Mouse (Mus musculus) liver, adult 2 months (tissue): Measurements from ENCODE around the gene Selenok. TPM values are rescaled to one million over a fixed set of nuclear protein-coding genes. Genes with fewer than 3 reads are reported as not detected.

Source experiments
- DNase-seq: peaks from one replicate; pipeline ENCODE4 v3.0.0-alpha.2; 2011; ENCODE audit warnings: low read depth, low spot score; ENCODE audit errors: extremely low read depth
- H3K27ac ChIP-seq: fragments of 200-500 bp; replicated peaks from 2 replicates; pipeline ENCODE4 v1.5.1; 2012; ENCODE audit warnings: low read depth, mild to moderate bottlenecking, control low read depth, inconsistent platforms, low read length; ENCODE audit not compliant: insufficient read depth
- H3K27me3 ChIP-seq: fragments of 200-500 bp; 2 replicates; pipeline ENCODE4 v1.6.1; 2012; ENCODE audit warnings: mild to moderate bottlenecking, moderate library complexity, low read length, inconsistent platforms; ENCODE audit not compliant: control insufficient read depth, insufficient read depth
- H3K36me3 ChIP-seq: fragments of 200-500 bp; 2 replicates; pipeline ENCODE4 v1.6.1; 2012; ENCODE audit warnings: low read length, inconsistent platforms; ENCODE audit not compliant: control insufficient read depth, insufficient read depth
- H3K4me1 ChIP-seq: fragments of 200-500 bp; 2 replicates; pipeline ENCODE4 v1.6.1; 2011; ENCODE audit warnings: low read length; ENCODE audit not compliant: control insufficient read depth, insufficient read depth
- H3K4me3 ChIP-seq: fragments of 200-500 bp; 2 replicates; pipeline ENCODE4 v1.5.1; 2011; ENCODE audit warnings: low read depth, mild to moderate bottlenecking, control low read depth, low read length, moderate library complexity; ENCODE audit not compliant: insufficient read depth
- H3K79me2 ChIP-seq: fragments of 200-500 bp; 2 replicates; pipeline ENCODE4 v1.6.1; 2012; ENCODE audit warnings: inconsistent platforms, mild to moderate bottlenecking, low read length, moderate library complexity; ENCODE audit not compliant: control insufficient read depth, insufficient read depth
- H3K9ac ChIP-seq: fragments of 200-500 bp; 2 replicates; pipeline ENCODE4 v1.6.1; 2012; ENCODE audit warnings: low read depth, mild to moderate bottlenecking, control low read depth, inconsistent platforms, low read length
- CTCF ChIP-seq: fragments of 200-500 bp; IDR thresholded peaks from 2 replicates; pipeline ENCODE4 v1.5.1; 2011; ENCODE audit warnings: low read depth, low read length, control low read depth
- POLR2A ChIP-seq: fragments of 200-500 bp; IDR thresholded peaks from 2 replicates; pipeline ENCODE4 v1.6.1; 2011; ENCODE audit warnings: low read length, control low read depth; ENCODE audit not compliant: insufficient read depth; ENCODE audit errors: extremely low read depth
- WGBS: fragments of 180-500 bp; shearing (Covaris S2); methylation state at CpG from one replicate; pipeline ENCODE4 v1.1.7; 2018; 5-methylcytosine and 5-hydroxymethylcytosine counted together
- polyA plus RNA-seq: library from polyadenylated mRNA; depleted of rRNA; stranded (reverse); fragments of >200 nt; gene quantifications from 2 replicates; pipeline ENCODE4 v1.2.3, GENCODE M21; 2012
- total RNA-seq: library from RNA; depleted of rRNA; stranded (reverse); fragments of >200 nt; gene quantifications from 2 replicates; pipeline ENCODE4 v1.2.3, GENCODE M21; 2014

Selenok gene
- total and polyA plus RNA-seq, 2 experiments = 35.8 to 106 TPM

GRCm38 (mm10) chr14:29997345-29997744 lies 29.2 kb downstream of the Selenok start:
- DNase-seq = peak; percentile 59
- H3K27ac ChIP-seq = peak overlapping the region; percentile 95
- TF ChIP-seq CTCF (no peak), POLR2A (no peak)
- no peaks in the 10 kb centered on the region for H3K79me2 ChIP-seq
- peaks cover 38% of the 10 kb centered on the region for H3K4me1 ChIP-seq
- no peaks in the 10 kb centered on the region for H3K27me3 ChIP-seq
- H3K36me3 ChIP-seq = peaks cover 14% of the 10 kb centered on the region
- H3K4me3 ChIP-seq = no peak overlapping the region
- H3K9ac ChIP-seq = no peak overlapping the region

DNA sequence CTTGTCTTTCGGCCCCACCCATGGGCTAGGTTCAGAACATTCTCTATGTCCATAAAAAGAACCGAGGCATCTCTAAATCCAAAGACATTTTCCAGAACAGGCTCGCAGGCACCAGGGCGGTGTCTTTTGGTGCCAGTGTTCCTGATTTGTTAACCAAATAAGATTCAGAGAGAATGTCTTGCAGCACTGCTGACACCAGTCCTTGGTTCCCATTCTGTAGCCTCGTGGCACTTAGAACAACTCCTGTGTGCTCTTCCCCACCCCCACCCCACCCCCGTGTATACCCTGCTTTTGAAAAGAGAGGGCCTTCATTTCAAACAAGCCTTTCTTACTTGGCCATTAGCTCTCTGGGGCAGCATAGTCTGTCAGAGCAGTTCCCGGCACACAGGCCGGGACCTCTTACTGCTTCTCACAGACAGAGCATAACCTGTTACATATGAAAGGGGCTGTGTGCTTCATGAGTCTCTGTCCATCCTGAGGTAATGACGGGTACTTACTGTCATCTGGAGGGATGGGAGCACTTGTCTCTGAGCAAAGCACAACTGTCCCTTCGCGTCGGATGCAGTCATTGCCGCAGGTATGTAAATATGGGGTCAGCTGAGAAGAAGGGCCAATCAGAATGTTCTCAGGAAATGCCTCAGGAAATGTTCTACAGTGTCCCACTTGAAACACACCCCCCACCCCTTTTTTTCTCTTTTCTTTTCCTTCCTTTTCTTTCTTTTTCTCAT lies 30.8 kb downstream of the Selenok start:
- Histone ChIP-seq H3K4me1 (peaks cover 38% of the 10 kb centered on the region), H3K27ac (peak overlapping the region; percentile 66), H3K4me3 (peak overlapping the region; percentile 10), H3K79me2 (no peaks in the 10 kb centered on the region), H3K27me3 (no peaks in the 10 kb centered on the region), H3K9ac (peak overlapping the region; percentile 52; the same call in 1 of the 2 replicates), H3K36me3 (peaks cover 11% of the 10 kb centered on the region)
- DNase-seq = no peak
- WGBS = 54% methylated on average over 13 of the region's 13 CpGs
- no peak for TF ChIP-seq POLR2A
- TF ChIP-seq CTCF = no peak

- H3K27ac ChIP-seq = peak overlapping the region; percentile 66
- TF ChIP-seq POLR2A = no peak
- no peak for TF ChIP-seq CTCF
- H3K4me1 ChIP-seq = peaks cover 38% of the 10 kb centered on the region
- H3K27me3 ChIP-seq = no peaks in the 10 kb centered on the region
- 13% methylated on average over 3 of the region's 3 CpGs for WGBS
- 0 out of 2 replicates have a peak overlapping the region, but pooled peaks have one; percentile 6 for H3K9ac ChIP-seq
- H3K4me3 ChIP-seq = no peak overlapping the region
- H3K36me3 ChIP-seq = peaks cover 6% of the 10 kb centered on the region; the same call in 1 of the 2 replicates
- peak; percentile 85 for DNase-seq
- H3K79me2 ChIP-seq = no peaks in the 10 kb centered on the region
Observed at GRCm38 (mm10) chr14:29999475-29999811, 31.3 kb downstream of the Selenok start.

GRCm38 (mm10) chr14:30008733-30009575 lies 40.8 kb downstream of the Selenok start, which contains the start of the genes Il17rb and Chdh:
TSS of gene Il17rb (minus strand) at chr14:30008896.
TSS of gene Chdh (plus strand) at chr14:30009023.
- Histone ChIP-seq H3K4me3 (peak within 1 kb of the TSS; percentile 87), H3K36me3 (0 out of 2 replicates have a peak, but pooled peaks cover 2% of the 10 kb centered on the region), H3K79me2 (peaks cover 9% of the 10 kb centered on the region; the same call in 1 of the 2 replicates), H3K27ac (peak within 1 kb of the TSS; percentile 89), H3K4me1 (peaks cover 19% of the 10 kb centered on the region), H3K27me3 (no peaks in the 10 kb centered on the region), H3K9ac (peak within 1 kb of the TSS; percentile 94)
- peak; percentile 75; the same call in 1 of the 2 replicates for TF ChIP-seq POLR2A
- TF ChIP-seq CTCF = no peak
- WGBS = 3% methylated on average over 54 of the region's 54 CpGs
- DNase-seq = peak; percentile 75

GRCm38 (mm10) chr14:30009864-30010560 lies 41.9 kb downstream of the Selenok start:
- Histone ChIP-seq H3K9ac (peak overlapping the region; percentile 94), H3K27ac (peak overlapping the region; percentile 89), H3K79me2 (peaks cover 9% of the 10 kb centered on the region; the same call in 1 of the 2 replicates), H3K4me1 (peaks cover 26% of the 10 kb centered on the region), H3K36me3 (0 out of 2 replicates have a peak, but pooled peaks cover 2% of the 10 kb centered on the region), H3K27me3 (no peaks in the 10 kb centered on the region), H3K4me3 (peak overlapping the region; percentile 87)
- 0 out of 2 replicates have a peak, but pooled peaks have one; percentile 48 for TF ChIP-seq POLR2A
- TF ChIP-seq CTCF = no peak
- 15% methylated on average over 10 of the region's 10 CpGs for WGBS
- peak; percentile 100 for DNase-seq
